Mouse (Mus musculus) embryonic fibroblast, embryonic 13.5 days (primary cell): ENCODE results near the gene Cops7a.
A peak's percentile ranks its signal among the peaks of the same experiment; 100 is the strongest.

Experiments
- CTCF ChIP-seq: IDR thresholded peaks from 2 replicates; pipeline ENCODE4 v1.5.1; 2011; ENCODE audit warnings: mild to moderate bottlenecking, control low read depth, low read length, moderate library complexity, borderline replicate concordance; ENCODE audit not compliant: insufficient read depth
- POLR2A ChIP-seq: IDR thresholded peaks from 2 replicates; pipeline ENCODE4 v1.6.1; 2011; ENCODE audit warnings: low read depth, mild to moderate bottlenecking, control low read depth, low read length, moderate library complexity

GRCm38 (mm10) chr6:124966466-124967118, 1.3 kb upstream of the Cops7a start:
- TF ChIP-seq POLR2A (peak; percentile 35), CTCF (no peak)
